Mouse (Mus musculus) adrenal gland (tissue): Measurements from ENCODE around the gene Gm43951.
"Not testable (repeated sequence)": the region's sequence is repeated elsewhere in the genome, so short reads cannot be mapped to it uniquely, and the experiment has no call there.

Experiments used
- intact Hi-C: fragments of 180-260 bp; cut with DNase I; formaldehyde crosslinking; loops from one replicate; pipeline ENCODE4 v1.15.1; 2025

Gm43951 gene

GRCm38 (mm10) chr11:72207204-72207833 is 679 bp upstream of the Gm43951 start, which contains the start of the genes 4933427D14Rik and Txndc17:
TSS of gene 4933427D14Rik (minus strand) at chr11:72207459.
TSS of gene Txndc17 (plus strand) at chr11:72207547.
- intact Hi-C loops, result loop anchor here (5.0 kb wide), 1 partner anchor 155 kb away; no protein-coding TSS in a partner anchor

- intact Hi-C loops, result loop anchor here (5.0 kb wide), 1 partner anchor 153 kb away; no protein-coding TSS in a partner anchor
These were observed 1.4 kb downstream of the Gm43951 start for GRCm38 (mm10) chr11:72205256-72205655.

GRCm38 (mm10) chr11:72203440-72203839 is 3.2 kb downstream of the Gm43951 start:
- intact Hi-C loops, result no loop called here

GRCm38 (mm10) chr11:72196506-72196905 is 10.1 kb downstream of the Gm43951 start:
- intact Hi-C loops, result no loop called here

GRCm38 (mm10) chr11:72194259-72194658 is 12.4 kb downstream of the Gm43951 start:
- intact Hi-C loops, result no loop called here

GRCm38 (mm10) chr11:72190857-72191256 is 15.8 kb downstream of the Gm43951 start:
- intact Hi-C loops, result no loop called here

GRCm38 (mm10) chr11:72184252-72184651 is 22.4 kb downstream of the Gm43951 start:
- intact Hi-C loops, result no loop called here

- intact Hi-C loops, result no loop called here
These were observed 25.5 kb downstream of the Gm43951 start for GRCm38 (mm10) chr11:72181136-72181535.

GRCm38 (mm10) chr11:72180556-72180955 is 26.1 kb downstream of the Gm43951 start:
- intact Hi-C loops, result no loop called here

GRCm38 (mm10) chr11:72176553-72176952 is 30.1 kb downstream of the Gm43951 start:
- intact Hi-C loops, result no loop called here

- intact Hi-C loops, result no loop called here
These were observed 30.7 kb downstream of the Gm43951 start for GRCm38 (mm10) chr11:72175966-72176365.

- intact Hi-C loops, result no loop called here
These were observed 31.9 kb downstream of the Gm43951 start for GRCm38 (mm10) chr11:72174721-72175120.

GRCm38 (mm10) chr11:72173506-72173905 is 33.1 kb downstream of the Gm43951 start:
- intact Hi-C loops, result no loop called here

GRCm38 (mm10) chr11:72171906-72172305 is 34.7 kb downstream of the Gm43951 start:
- intact Hi-C loops, result not testable (repeated sequence)

GRCm38 (mm10) chr11:72169871-72170270 is 36.8 kb downstream of the Gm43951 start:
- intact Hi-C loops, result no loop called here

- intact Hi-C loops, result no loop called here
These were observed 43.4 kb downstream of the Gm43951 start for GRCm38 (mm10) chr11:72163198-72163597.

GRCm38 (mm10) chr11:72156624-72157023 is 50.0 kb downstream of the Gm43951 start:
- intact Hi-C loops, result no loop called here

- intact Hi-C loops, result no loop called here
These were observed 50.6 kb downstream of the Gm43951 start for GRCm38 (mm10) chr11:72155981-72156428.

GRCm38 (mm10) chr11:72155186-72155980 is 51.3 kb downstream of the Gm43951 start:
- intact Hi-C loops, result no loop called here
